Mouse (Mus musculus): ENCODE data around the gene Nup93.

- no peak for TF ChIP-seq CTCF (IDR thresholded peaks at IDR 0.05; ENCODE audit: control insufficient read depth, insufficient read depth, insufficient read length)
- no peak for TF ChIP-seq CEBPB (IDR thresholded peaks at IDR 0.05; ENCODE audit: low read depth)
- TF ChIP-seq MYOD1 (IDR thresholded peaks at IDR 0.05; ENCODE audit: control insufficient read depth, insufficient read length, low read depth): no peak
Measured at GRCm38 (mm10) chr8:94187290-94188002, 26.9 kb upstream of the Nup93 start.
